Mouse (Mus musculus): Measurements from ENCODE around the gene Ndufaf5. TPM values are rescaled to one million over a fixed set of nuclear protein-coding genes. Genes with fewer than 3 reads are reported as not detected.
"Not testable (repeated sequence)": the region's sequence is repeated elsewhere in the genome, so short reads cannot be mapped to it uniquely, and the experiment has no call there.

Gene Ndufaf5
- 10 to 100 TPM; 40.5 to 44.2 TPM for total RNA-seq (2021)
- long read RNA-seq, experiment 1, transcript Ndufaf5-201 (11 exons, 1,166 nt): major isoform, 24 of 58 reads
- long read RNA-seq, experiment 1, partial matches to known transcripts: 22 of 58 reads
- long read RNA-seq, experiment 1, other reads (novel, unspliced or antisense): 12 of 58 reads
- long read RNA-seq, experiment 2, transcript Ndufaf5-201 (11 exons, 1,166 nt): major isoform, 21 of 46 reads
- long read RNA-seq, experiment 2, partial matches to known transcripts: 11 of 46 reads
- long read RNA-seq, experiment 2, other reads (novel, unspliced or antisense): 14 of 46 reads

GRCm38 (mm10) chr2:140170127-140170802 is at the start of gene Ndufaf5, which contains the start of gene Esf1:
Ndufaf5 (plus strand) TSS chr2:140170649.
Esf1 (minus strand) TSS chr2:140170564.
- DNase-seq (ENCODE audit: low spot score): peak; percentile 98

- no peak for DNase-seq (ENCODE audit: low spot score)
Measured at GRCm38 (mm10) chr2:140125516-140125915, 44.9 kb upstream of the Ndufaf5 start.

- not testable (repeated sequence) for DNase-seq (ENCODE audit: low spot score)
Measured at GRCm38 (mm10) chr2:140151743-140152142, 18.7 kb upstream of the Ndufaf5 start, which contains the start of gene Gm17374. Gm17374 (plus strand) TSS chr2:140152043.

GRCm38 (mm10) chr2:140159186-140159730 is 11.2 kb upstream of the Ndufaf5 start:
- no peak for DNase-seq (ENCODE audit: low spot score)

- no peak for DNase-seq (ENCODE audit: low spot score)
Measured at GRCm38 (mm10) chr2:140163351-140163854, 7.0 kb upstream of the Ndufaf5 start.

- DNase-seq (ENCODE audit: low spot score): no peak
Measured at GRCm38 (mm10) chr2:140169057-140169456, 1.4 kb upstream of the Ndufaf5 start.

GRCm38 (mm10) chr2:140170803-140171553 is 529 bp downstream of the Ndufaf5 start:
- DNase-seq (ENCODE audit: low spot score): no peak

GRCm38 (mm10) chr2:140185685-140186210 is 15.3 kb downstream of the Ndufaf5 start:
- not testable (repeated sequence) for DNase-seq (ENCODE audit: low spot score)

GRCm38 (mm10) chr2:140200713-140201112 is 30.3 kb downstream of the Ndufaf5 start:
- DNase-seq (ENCODE audit: low spot score): no peak

GRCm38 (mm10) chr2:140202573-140202972 is 32.1 kb downstream of the Ndufaf5 start:
- no peak for DNase-seq (ENCODE audit: low spot score)

GRCm38 (mm10) chr2:140203756-140204155 is 33.3 kb downstream of the Ndufaf5 start:
- DNase-seq (ENCODE audit: low spot score): no peak

- no peak for DNase-seq (ENCODE audit: low spot score)
Measured at GRCm38 (mm10) chr2:140214519-140215027, 44.1 kb downstream of the Ndufaf5 start.

GRCm38 (mm10) chr2:140215415-140215814 is 45.0 kb downstream of the Ndufaf5 start:
- no peak for DNase-seq (ENCODE audit: low spot score)

- DNase-seq (ENCODE audit: low spot score): no peak
Measured at GRCm38 (mm10) chr2:140215965-140216364, 45.5 kb downstream of the Ndufaf5 start.

- no peak for DNase-seq (ENCODE audit: low spot score)
Measured at GRCm38 (mm10) chr2:140220325-140220724, 49.9 kb downstream of the Ndufaf5 start.

- DNase-seq (ENCODE audit: low spot score): no peak
Measured at GRCm38 (mm10) chr2:140230295-140230694, 59.8 kb downstream of the Ndufaf5 start.

GRCm38 (mm10) chr2:140237245-140237644 is 66.8 kb downstream of the Ndufaf5 start:
- no peak for DNase-seq (ENCODE audit: low spot score)

GRCm38 (mm10) chr2:140242398-140242797 is 71.9 kb downstream of the Ndufaf5 start:
- no peak for DNase-seq (ENCODE audit: low spot score)

- DNase-seq (ENCODE audit: low spot score): no peak
Measured at GRCm38 (mm10) chr2:140243105-140243504, 72.7 kb downstream of the Ndufaf5 start.
